Mouse (Mus musculus) thymus, adult 2 months (tissue): ENCODE data around the gene Rrad.

Experiments used
- CTCF ChIP-seq: fragments of 200-500 bp; IDR thresholded peaks from 2 replicates; pipeline ENCODE4 v1.5.1; 2012; ENCODE audit warnings: mild to moderate bottlenecking, control low read depth, low read length, moderate library complexity, borderline replicate concordance; ENCODE audit not compliant: control insufficient read depth, poor library complexity, insufficient read depth; ENCODE audit errors: extremely low read depth
- POLR2A ChIP-seq: fragments of 200-500 bp; IDR thresholded peaks from 2 replicates; pipeline ENCODE4 v1.6.1; 2012; ENCODE audit warnings: mild to moderate bottlenecking, low read length, control low read depth, moderate library complexity; ENCODE audit not compliant: control insufficient read depth, poor library complexity, insufficient read depth; ENCODE audit errors: extremely low read depth

DNA sequence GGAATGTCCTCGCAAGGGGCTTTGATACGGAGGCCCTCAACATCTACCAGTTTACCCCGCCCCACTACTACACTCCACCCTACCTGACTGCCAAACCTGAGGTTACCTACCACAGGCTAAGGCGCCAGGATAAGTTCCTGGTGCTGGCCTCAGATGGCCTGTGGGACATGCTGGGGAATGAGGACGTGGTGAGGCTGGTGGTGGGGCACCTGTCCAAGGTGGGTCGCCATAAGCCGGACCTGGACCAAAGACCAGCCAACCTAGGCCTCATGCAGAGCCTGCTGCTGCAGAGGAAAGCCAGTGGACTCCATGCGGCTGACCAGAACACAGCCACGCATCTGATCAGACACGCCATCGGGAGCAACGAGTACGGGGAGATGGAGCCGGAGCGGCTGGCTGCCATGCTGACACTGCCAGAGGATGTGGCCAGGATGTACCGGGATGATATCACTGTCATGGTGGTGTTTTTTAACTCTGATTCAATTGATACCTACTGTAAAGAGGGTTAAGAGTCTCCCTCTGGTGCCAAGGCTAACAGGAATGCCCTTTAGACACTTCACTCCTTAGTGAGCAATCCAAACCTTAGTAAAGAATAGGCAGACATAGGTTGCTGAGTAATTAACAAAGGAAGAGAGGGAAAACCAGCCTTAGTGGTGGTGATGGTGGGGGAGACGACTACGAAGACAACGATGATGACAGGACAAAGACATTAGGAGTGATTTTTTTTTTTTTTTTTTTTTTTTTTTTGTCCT is 36.3 kb downstream of the Rrad start:
- TF ChIP-seq CTCF: no peak
- TF ChIP-seq POLR2A: no peak
